Mouse (Mus musculus): ENCODE results near the gene Pou5f1.

The Pou5f1 gene

GRCm38 (mm10) chr17:35513886-35514285 is 8.1 kb downstream of the Pou5f1 start:
- peak; percentile 69 to 91 for DNase-seq

- no peak for DNase-seq
Observed at GRCm38 (mm10) chr17:35514756-35515155, 8.9 kb downstream of the Pou5f1 start.

GRCm38 (mm10) chr17:35515911-35516640 is 10.3 kb downstream of the Pou5f1 start:
- peak; percentile 26 to 46 for DNase-seq

- peak; percentile 99 for DNase-seq
Observed at GRCm38 (mm10) chr17:35516652-35517500, 11.1 kb downstream of the Pou5f1 start, which contains the start of the genes Tcf19 and Cchcr1. Gene Tcf19, minus strand, starts transcription at chr17:35516824. Gene Cchcr1, plus strand, starts transcription at chr17:35517100.

GRCm38 (mm10) chr17:35517526-35517925 is 11.7 kb downstream of the Pou5f1 start:
- peak in 1 of 2 experiments; percentile 35 for DNase-seq

GRCm38 (mm10) chr17:35524354-35524753 is 18.5 kb downstream of the Pou5f1 start:
- DNase-seq, result no peak

- no peak for DNase-seq
Observed at GRCm38 (mm10) chr17:35526644-35527043, 20.8 kb downstream of the Pou5f1 start.

- DNase-seq, result no peak
Observed at GRCm38 (mm10) chr17:35532360-35532759, 26.5 kb downstream of the Pou5f1 start.

GRCm38 (mm10) chr17:35532901-35533300 is 27.1 kb downstream of the Pou5f1 start, which contains the start of gene Psors1c2:
Gene Psors1c2, plus strand, starts transcription at chr17:35533201.
- DNase-seq, result no peak

GRCm38 (mm10) chr17:35534343-35534742 is 28.5 kb downstream of the Pou5f1 start:
- peak; percentile 76 to 85 for DNase-seq

GRCm38 (mm10) chr17:35537421-35537820 is 31.6 kb downstream of the Pou5f1 start:
- no peak for DNase-seq

GRCm38 (mm10) chr17:35538476-35538875 is 32.7 kb downstream of the Pou5f1 start:
- no peak for DNase-seq

- DNase-seq, result no peak
Observed at GRCm38 (mm10) chr17:35539540-35539939, 33.7 kb downstream of the Pou5f1 start.

GRCm38 (mm10) chr17:35542761-35543411 is 37.1 kb downstream of the Pou5f1 start:
- DNase-seq, result no peak

GRCm38 (mm10) chr17:35543412-35543861 is 37.6 kb downstream of the Pou5f1 start:
- no peak for DNase-seq

GRCm38 (mm10) chr17:35544001-35544400 is 38.2 kb downstream of the Pou5f1 start:
- DNase-seq, result no peak

- peak; percentile 44 to 69 for DNase-seq
Observed at GRCm38 (mm10) chr17:35544680-35545079, 38.9 kb downstream of the Pou5f1 start.

GRCm38 (mm10) chr17:35547465-35547864 is 41.6 kb downstream of the Pou5f1 start:
- no peak for DNase-seq

GRCm38 (mm10) chr17:35548636-35549035 is 42.8 kb downstream of the Pou5f1 start:
- no peak for DNase-seq

- DNase-seq, result peak; percentile 60 to 76
Observed at GRCm38 (mm10) chr17:35549437-35550142, 43.8 kb downstream of the Pou5f1 start.

- DNase-seq, result no peak
Observed at GRCm38 (mm10) chr17:35550143-35550494, 44.3 kb downstream of the Pou5f1 start.

- no peak for DNase-seq
Observed at GRCm38 (mm10) chr17:35550871-35551270, 45.1 kb downstream of the Pou5f1 start.
